Mouse (Mus musculus) spleen, adult 18-20 months (tissue): ENCODE results near the gene Pga5.

ENCODE experiments used
- DNase-seq, 2 experiments: peaks; one replicate each; pipeline ENCODE4 v3.0.0; 2022; ENCODE audit warnings: mixed read lengths in 2 of 2

Gene Pga5

DNA sequence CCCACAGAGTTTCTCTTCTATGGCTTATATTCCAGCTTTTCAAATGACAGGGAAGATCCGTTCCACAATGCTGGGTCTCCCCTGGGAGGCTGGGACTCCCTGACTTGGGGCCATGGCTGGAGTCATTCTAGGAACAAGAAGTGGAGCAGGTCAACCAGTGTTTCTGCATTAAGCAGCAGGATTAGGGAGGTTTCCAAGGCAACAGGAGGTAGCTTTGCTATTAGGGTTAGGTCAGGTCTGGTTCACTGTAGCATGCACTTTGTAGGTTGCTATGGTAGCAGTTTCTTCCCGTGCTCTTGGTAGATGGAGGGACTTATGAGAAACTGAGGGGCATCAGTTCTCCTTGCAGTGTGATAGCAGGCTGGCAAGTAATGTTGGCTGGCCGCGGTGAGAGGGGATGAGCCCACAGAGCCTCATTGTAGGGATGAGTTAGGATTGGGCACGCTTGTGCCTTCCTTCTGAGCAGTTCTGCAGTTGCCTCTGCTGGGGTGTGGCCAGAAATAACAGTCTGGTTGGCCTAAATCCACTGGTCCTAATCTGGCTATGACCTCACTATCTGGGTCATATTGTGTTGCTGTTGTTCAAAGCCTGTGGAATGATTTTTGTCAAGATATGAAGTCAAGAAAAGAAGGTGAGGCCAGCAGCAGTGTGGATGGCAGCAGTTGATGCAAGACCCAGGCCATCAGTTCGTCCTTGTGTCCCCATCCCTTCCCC is 23.3 kb upstream of the Pga5 start:
- DNase-seq = no peak

DNA sequence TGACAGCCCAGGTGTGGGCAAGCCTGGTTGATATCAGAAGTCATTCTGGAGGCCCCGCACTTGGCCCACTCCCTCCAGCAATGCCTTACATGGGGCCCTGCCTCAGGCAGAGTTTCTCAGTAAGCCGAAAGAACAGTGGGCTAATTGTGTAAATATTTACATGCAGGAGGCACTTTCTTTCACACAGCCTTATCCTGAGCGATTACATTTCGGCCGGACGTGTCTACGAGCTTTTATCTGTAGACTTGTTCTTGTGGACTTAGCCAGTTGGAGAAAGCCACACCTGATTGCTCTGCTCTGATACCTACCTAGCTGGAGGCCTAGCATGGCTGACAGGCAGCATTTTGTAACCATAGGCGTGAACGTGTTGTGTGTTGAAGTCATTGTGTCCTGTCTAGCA is 22.0 kb upstream of the Pga5 start:
- DNase-seq = no peak

DNA sequence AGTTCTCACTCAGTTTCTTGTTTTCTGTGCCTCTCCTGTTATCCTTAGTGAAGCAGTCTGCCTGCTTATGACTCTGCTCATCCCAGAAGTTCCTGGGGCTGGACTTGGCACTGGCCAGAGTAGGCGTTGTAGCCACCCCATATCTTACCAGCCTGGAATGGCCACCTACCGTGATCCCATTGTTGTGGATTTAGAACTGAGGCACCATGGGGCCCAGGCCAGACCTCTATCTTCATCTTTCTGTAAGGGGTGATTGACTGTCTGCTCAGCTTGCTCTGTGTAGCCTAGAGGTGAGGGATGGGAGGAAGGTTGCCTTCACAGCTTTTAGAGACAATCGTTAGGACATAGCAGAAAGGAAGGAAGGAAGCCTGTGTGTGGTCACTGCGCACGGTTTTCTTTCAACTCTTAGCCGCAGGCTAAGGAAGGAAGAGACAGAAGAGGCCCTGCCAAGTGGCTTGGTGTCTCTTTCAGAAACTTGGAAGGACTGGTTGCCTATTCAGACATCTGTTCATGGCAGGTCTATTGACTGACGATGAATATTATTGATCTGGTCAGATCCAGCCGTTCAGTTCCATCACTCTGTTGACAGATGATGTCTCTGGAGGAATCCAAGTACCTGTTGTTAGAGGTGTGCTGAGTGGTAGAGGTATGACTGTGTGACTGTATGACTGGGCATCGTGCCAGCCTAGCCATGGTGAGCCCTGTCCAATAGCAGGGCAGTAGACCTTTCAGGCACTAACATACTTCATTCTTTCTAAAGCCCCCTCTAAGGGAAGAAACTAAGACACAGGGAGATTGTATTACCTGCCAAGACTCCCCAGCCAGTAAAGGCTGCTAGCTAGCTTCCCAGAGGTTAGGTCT is 20.5 kb upstream of the Pga5 start:
- DNase-seq = no peak

DNA sequence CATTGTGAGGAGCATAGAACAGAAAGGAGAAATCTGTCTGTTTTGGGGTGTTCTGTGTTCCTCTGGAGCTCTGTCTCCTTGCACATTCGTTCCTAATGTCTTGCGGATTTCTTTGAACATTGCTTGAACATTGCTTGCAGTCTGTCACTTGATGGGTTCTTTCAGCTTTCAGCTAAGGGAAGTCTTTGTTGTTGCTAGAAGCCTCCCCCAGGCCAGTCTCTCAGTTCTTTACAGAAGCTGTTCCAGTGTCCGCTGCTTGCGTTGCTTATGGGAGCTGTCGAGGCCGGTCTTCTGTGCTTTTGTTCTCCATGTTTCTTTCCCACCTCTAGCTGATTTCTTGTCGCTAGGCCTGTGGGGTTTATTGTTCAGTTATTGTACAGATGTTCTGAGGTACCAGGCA is 17.9 kb upstream of the Pga5 start:
- DNase-seq = no peak

DNA sequence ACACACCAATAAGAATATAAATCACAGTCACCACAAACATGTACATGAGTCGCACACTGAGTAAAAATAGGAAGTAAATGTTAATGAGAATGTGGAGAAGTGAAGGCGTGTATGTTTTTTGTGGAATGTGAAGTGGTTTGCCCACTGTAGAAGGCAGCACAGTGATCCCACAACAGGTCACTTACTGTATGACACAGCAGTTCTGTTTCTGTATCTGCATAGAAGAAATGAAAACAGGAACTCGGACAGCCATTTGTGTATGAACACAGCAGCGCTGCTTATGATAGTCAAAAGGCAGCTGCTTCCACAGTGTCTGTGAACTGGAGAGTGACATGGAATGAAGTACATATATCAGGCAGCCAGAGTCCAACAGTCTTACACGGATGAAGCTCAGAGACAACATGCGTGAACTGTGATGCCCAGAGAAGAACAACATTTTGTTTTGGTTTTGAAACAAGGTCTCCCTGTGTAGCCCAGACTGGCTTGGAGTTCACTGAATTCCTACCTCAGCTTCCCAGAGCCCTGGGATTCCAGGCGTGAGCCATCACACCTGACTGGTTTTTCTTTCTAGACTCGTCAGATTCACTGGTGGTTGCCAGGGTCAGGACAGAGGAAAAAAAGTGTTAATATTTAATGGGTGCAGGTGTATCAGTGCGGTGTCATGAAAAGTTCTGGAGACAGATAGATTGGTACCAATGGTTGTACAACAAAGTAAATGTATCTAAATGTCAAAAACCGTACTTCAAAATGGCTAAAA is 16.2 kb upstream of the Pga5 start:
- no peak for DNase-seq

DNA sequence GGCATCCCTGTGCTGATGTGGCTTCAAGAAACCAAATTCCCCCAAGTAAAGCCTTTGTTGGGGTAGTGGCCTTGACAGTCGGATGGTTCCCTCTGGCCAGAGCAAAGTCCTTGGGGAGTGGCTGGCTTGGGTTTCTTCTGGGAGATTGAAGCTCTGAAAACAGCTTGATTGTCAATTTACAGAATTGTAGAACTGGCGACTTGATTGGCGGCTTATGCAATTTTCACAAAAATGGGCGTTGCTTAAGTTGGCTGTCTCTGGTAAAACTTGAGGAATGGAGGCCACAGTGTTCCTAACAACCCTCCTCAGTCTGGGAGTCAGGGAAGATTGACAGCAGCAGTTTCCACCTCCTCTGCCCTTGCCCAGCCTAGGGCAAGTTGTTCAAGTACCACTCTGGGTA is 14.5 kb upstream of the Pga5 start:
- DNase-seq = no peak

DNA sequence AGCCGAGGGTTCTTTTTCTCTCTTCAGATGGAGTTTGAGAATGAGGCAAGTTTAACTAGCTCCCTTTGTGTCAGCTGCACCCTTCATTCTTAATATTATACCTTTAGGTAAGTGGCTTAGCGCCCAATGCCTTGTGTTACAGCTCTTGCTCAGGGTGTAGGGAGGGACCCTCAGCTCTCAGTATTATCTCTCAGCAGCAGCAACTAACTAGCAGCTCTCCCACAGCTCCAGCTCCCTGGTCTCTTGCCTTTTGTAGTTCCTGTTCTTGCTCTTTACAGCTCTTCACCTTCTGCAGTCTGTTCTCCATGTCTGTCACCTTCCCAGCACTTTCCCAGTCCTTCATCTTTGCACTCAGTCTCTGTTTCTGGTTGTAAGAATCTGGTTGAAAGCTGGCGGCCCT is 13.8 kb upstream of the Pga5 start:
- no peak for DNase-seq

DNA sequence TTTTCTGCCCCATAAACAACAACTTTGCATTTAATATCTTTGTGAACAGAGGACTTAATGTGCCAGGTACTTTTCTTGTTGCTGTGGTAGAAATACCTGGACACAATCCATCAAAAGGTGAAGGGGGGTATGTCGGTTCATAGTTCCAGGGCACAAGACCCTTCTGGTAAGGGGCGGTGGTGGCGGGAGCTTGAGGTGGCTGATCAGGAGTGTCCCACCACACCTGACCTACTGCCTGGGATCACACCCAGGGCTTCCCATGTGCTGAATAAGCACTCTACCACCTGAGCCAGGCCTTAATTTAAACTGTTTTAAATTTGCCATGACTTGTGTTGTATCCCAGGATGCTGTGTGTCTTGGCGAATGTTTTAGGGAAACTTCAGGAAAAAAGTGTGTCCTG is 13.2 kb upstream of the Pga5 start:
- DNase-seq = no peak

DNA sequence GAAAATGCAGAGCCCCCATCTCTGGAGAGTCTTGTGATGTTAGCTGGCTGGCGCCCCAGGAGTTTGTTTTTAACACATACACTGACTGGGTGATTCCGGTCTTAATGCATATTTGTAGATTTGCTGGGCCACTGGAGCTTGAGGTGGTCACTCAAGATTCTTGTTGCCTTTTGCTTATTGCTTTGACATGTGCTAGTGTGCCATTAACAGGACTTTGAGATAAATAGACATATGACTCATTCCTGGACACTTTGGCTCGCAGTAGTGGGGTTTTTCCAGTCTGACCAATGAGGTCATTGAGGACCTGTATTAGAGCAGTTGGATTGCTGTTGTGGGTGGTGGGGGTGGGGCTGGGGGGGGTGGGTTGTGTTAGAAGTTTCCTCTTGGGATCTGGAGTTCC is 12.5 kb upstream of the Pga5 start:
- DNase-seq = no peak

DNA sequence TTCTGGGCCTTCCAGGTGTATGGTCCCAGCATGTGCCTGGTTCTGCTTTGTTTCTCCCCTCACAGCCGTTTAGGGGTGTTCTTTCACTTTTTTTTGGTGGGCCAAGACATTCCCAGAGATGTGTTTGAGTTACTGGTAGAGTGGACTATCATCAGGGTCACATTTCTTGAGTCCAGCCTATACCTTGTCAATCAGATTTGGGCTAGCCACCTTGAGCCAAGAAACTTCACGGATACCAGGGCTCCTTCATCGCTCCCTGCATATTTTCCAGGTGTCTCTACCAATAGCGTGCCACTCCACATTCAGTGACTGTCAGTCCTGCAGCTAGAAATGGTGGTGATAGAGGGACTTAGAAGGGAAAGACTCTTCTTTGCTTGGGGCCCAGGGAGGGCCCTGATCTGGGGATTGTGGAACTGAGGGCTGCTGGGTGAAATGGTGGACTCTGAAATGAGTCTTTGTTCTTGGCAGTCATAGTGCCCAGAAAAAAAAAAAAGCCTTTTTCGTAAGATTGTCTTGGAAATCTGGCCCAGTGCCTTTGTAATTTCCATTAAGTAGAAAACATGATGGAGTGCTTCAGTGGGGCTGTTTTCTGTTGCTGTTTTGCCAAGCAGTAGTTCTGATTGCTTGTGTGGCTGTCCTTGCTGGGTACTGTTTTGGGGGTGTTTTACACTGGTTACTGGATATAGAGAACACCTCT is 11.7 kb upstream of the Pga5 start:
- DNase-seq = no peak

DNA sequence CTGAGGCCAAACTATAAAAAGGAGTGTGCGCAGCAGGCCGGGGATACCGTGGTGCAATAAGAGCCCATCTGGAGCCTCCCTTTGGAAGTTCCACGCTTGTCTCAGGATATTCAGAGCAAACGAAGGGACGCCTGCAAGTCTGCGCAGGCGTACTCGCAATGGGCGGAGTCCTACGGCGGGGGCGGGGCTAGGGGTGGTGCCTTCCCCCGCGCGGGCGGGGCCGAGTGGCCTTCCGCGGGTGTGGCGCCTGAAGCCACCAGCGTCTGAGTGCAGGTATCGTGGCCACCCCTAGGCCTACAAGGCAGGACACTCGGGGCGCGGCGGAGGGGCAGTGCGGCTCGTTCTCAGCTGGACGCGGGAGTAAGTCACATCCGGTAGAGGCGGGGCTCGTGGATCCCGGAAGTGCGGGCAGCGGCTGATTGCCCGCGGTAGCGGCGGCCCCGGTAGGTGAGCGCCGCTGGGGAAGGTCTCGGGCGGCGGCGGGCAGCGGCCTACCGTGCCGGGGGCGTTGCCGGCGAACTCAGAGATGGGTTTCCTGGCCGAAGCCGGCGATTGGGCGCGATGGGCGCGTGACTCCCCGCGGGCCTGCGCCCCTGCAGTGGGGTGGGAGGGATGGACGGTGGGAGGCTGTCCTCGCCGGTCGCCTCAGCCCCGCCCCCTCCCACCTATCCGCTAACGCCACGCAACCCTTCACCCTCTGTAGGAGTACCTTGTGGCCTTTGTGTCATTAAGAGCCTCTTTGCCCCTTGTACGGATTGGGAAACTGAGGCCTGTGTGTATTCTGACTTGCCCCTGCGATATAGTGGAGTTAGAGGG is 10.9 kb upstream of the Pga5 start, which contains the start of gene Vps37c:
TSS of gene Vps37c (plus strand) at position 199 of the 816 bp plus-strand sequence.
- peak; percentile 89 to 96 for DNase-seq

DNA sequence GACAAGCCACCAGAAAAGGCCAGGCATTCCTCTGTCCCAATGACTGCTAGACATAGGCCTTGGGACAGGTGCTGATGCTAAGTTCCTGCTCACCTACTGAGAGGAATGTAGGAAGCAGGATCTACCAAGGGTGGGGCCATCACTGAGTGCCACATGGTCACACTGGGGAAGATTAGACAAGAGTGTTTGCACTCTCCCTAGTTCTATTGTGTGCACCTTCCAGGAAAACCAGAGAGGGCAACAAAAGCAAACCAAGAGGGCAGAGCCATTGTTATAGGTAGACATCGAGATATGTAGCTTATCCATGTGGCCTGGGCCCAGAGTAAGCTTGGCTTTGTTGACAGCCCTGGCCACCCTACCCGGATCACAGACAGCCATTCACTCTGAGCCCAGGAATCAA is 7.9 kb upstream of the Pga5 start:
- no peak for DNase-seq

DNA sequence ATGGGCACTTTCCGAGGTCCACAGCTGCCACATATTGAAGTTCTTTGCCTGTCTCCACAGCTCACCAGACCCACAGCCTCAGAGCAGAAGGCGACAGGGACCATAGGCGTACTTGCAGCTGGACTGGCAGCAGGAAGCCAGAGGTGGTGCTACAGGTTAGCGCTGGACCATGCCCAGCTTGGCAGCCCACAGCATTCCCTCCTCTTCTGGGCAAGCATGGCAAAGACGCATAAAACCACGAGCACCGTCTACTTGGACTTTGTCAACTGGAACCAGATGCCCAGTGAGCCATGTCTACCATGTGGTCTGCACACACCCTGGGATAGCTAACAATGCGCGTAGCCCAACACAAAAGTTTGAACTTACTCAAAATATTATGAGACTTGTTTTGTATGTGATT is 7.2 kb upstream of the Pga5 start:
- DNase-seq = no peak

DNA sequence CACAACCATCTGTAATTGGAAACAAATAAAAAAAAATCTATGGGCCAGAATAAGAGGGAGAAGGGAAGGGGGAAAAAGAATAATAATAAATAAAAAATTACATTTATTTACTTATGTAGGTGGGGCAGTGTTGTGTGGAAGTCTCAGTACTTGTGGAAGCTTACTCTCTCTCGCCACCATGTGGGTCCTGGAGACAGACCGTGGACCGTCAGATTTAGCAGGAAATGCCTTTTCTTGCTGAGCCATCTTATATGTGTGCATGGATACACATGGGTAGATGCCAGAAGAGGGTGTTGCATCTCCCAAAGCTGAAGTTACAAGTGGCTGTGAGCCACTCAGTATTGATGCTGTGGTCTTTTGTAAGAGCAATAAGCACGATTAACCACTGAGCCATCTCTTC is 3.7 kb upstream of the Pga5 start:
- DNase-seq = no peak

DNA sequence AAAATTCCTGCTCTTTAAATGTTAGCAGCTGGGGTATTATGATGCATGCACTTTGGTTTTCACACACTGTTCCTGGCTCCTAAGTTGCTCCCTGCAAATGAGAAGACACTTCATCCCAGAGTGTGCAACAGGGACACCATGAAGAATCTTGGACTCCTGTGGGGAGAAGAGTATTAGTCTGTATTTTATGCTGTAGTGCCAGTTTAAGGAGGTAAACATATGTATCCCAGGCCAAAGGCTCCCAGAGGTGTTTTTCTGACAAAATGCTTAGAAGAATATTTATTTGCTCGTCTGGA is 849 bp upstream of the Pga5 start:
- no peak for DNase-seq

DNA sequence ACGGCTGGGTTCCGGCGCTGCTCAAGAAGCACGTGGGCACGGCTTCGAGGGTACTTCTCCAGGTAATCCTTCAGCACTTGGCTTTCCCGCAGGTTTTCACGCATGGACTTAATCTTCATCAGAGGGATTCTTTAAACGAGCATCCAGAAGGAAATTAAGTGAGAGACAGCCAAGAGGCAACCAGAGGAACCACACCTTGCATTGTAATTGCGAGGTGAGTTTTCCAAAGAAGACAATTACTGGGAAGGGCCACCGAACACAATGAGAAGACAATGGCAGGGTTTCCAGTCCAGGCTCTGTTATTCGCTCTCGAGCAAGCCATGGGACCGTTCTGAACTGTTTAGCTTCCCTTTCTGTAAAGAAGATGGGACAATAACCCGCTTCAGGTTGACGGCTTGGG is 1.2 kb downstream of the Pga5 start:
- no peak for DNase-seq

DNA sequence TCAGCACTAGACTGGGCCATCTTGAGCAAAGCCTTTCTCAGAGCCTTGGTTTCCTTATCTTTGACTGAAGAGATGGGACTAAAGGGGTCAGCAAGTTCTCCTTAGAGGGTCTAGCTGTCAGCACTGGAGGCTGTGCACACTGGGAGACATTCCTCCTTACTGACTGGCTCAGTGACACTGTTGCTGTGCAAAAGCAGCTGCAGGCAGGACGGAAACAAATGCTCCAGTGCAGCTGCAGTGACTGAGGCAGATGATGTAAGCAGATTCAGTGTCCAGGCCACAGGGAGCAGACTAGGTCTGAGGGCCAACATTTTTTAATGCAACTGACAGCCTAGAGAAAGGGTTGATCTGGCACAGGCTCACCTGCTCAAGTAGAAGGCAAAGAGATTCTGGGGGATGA is 4.6 kb downstream of the Pga5 start:
- DNase-seq = no peak

DNA sequence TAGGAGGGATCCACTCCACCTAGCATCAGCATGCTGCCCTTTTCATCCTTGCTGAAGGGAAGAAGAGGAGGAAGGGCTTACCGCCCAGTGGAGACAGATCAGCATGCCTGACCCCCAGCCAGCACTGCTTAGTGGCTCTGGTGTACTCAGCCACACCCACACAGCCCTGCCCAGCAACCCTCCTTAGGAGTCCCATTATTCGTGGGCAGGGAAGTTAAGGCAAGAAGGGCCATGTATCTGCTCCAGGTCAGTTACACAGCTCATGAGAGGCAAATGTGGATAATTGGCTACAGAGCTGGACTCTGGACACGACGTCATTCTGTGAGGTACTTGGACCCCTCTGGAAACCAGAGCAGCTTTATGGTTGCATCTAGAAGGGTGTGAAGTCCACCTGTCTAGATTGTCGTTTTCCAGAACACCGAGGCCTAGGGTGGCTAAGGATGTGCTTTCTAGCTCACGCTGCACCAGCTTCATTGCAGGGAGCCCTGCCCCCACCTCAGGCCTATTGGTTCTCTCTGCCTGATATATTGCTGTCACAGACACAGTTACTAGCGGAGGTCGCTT is 5.9 kb downstream of the Pga5 start:
- DNase-seq = no peak

DNA sequence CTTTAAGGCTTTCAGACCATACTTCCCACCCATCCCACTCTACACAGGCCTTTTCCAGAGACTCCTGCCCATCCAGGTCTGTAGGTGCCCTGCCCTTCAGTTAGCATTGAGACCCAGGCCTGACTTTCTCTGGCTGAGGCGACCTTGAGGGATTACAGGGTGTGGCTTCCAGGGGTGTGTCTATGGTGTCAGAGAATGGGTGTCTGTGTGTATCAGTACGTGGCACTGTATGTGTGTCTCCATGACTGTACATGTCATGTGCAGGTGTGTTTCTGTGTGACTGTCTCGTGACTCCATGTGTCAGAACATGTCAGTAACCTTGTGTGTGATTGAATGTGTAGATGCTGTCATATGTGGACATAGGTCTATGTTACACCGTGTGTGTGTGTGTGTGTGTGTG is 6.6 kb downstream of the Pga5 start:
- DNase-seq = no peak

DNA sequence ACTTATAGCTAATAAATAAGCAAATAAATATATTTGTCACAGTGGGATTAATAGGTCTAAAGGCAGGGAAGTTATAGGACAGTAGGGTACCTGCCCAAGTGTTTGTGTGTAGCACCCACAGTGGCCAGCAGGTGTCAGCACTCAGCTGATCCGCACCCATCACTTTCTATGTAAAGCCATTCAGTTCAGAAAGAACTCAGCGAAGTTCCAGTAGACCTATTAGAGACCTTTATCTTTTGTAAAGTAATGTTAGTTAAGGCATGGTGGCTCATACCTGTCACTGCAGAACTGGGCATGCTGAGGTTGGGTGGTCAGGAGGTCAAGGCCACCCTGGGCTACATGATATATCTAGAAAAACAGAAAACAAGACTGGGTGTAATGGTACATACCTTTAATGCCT is 12.4 kb downstream of the Pga5 start:
- DNase-seq = peak; percentile 24 to 68

DNA sequence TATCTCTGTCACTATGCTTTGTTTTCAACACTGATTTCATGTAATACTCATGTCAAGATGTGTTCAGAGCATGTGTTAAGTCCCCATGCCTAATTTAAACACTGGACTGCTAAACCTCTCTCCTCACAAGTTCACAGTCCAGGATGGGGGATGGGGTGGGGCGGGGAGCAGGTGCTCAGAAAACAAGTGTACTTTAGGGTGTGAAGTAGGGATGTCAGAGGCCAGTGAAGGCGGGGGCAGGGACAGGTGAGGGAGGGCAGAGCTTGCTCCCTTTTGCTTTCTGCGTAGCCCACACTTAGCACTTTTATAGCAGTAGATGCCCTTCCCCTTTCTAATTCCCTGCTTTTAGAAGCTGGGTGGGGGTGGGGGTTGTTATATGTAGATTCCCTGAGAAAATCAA is 12.8 kb downstream of the Pga5 start:
- no peak for DNase-seq

DNA sequence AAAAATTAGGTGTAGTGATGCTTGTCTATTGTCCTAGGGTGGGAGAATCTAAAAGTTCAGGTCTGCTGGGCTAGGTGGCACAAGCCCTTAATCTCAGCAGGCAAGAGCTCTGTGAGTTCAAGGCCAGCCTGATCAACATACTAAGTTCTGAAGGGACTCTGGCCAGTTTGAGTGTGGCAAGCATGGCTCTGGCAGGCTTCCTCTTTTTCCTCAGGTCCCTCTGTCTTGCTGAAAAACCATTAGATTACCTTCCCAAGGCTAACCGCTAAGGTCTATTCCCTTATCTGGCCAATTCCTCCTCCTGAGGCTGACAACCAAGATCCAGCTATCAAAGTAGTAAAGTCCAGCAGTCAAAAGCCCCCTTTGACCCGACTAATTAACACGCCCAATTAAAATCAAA is 15.2 kb downstream of the Pga5 start:
- no peak for DNase-seq
